Mouse (Mus musculus): ENCODE measurements around the gene Scarb2. TPM values are rescaled to one million over a fixed set of nuclear protein-coding genes. Genes with fewer than 3 reads are reported as not detected.

The Scarb2 gene
- polyA plus RNA-seq, 1 experiment from 2014 or later = 9.1 TPM

DNA sequence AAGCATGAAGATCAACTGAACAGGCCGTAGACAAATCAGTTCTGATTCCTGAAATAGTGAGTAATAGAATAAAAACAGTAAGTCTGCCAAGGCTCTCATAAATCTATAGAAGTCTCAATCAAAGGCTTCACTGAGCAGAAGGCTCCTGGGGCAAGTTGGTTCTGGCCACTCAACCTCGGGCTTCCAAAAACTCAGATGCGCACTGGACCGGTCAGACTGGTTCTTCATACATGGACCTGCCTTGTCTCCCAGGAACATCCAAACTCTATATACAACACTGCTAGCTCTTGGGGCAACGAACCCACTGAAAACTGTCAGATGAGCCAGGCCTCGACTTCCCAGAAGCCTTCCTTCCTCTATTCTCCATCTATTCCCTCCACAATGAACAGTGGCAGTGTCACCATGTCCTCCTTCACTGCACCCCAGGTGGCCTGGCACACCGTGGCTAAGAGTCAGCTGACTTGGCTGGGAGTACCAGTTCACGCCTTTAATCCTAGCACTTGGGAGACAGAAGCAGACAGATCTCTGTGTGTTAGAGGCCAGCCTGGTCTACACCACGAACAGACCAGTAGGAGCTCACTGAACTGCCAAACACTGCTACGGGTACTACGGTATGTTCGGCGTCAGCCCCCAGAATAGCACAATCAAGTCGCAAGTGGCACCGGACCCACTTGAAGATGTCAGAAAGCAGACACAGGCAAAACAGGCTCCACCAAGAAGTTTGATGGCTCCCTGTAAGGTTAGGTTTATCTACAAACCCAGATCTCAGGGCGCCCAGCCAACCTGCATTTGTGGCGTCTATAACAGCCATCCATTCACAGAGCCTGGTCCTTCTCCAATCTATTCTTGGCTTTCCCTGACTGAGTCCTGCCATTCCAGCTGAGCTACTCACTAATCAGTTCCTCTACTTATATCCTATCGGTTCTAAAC, 37.2 kb downstream of the Scarb2 start:
- no peaks in the 10 kb centered on the region for H3K36me3 ChIP-seq (ENCODE audit: insufficient read depth, low read length)
- H3K4me2 ChIP-seq (ENCODE audit: low read length) = no peak overlapping the region
- DNase-seq (ENCODE audit: low spot score) (no peak), ATAC-seq (replicated peaks; ENCODE audit: low FRiP score, low read depth) (no peak)
- no peaks in the 10 kb centered on the region for H3K9me3 ChIP-seq (replicated peaks; ENCODE audit: low read length)
- 87% methylated on average over 18 of the region's 18 CpGs for WGBS
- H3K4me3 ChIP-seq (replicated peaks; ENCODE audit: low read depth, low read length) = no peak overlapping the region
- H3K27ac ChIP-seq = no peak overlapping the region
- TF ChIP-seq CTCF (IDR thresholded peaks at IDR 0.05; ENCODE audit: low read depth) = no peak
- no peak overlapping the region for H3K9ac ChIP-seq (ENCODE audit: low read depth, low read length)
- H3K27me3 ChIP-seq (ENCODE audit: insufficient read depth, low read length) = no peaks in the 10 kb centered on the region
- H3K4me1 ChIP-seq (replicated peaks; ENCODE audit: insufficient read depth, low read length) = no peaks in the 10 kb centered on the region

GRCm38 (mm10) chr5:92468234-92468633, 38.4 kb downstream of the Scarb2 start:
- Histone ChIP-seq H3K36me3 (ENCODE audit: insufficient read depth, low read length) (no peaks in the 10 kb centered on the region), H3K4me2 (ENCODE audit: low read length) (no peak overlapping the region), H3K4me3 (replicated peaks; ENCODE audit: low read depth, low read length) (no peak overlapping the region), H3K9ac (ENCODE audit: low read depth, low read length) (no peak overlapping the region), H3K27me3 (ENCODE audit: insufficient read depth, low read length) (no peaks in the 10 kb centered on the region), H3K27ac (no peak overlapping the region), H3K9me3 (replicated peaks; ENCODE audit: low read length) (no peaks in the 10 kb centered on the region), H3K4me1 (replicated peaks; ENCODE audit: insufficient read depth, low read length) (no peaks in the 10 kb centered on the region)
- no peak for DNase-seq (ENCODE audit: low spot score)
- no peak for ATAC-seq (replicated peaks; ENCODE audit: low FRiP score, low read depth)
- no peak for TF ChIP-seq CTCF (IDR thresholded peaks at IDR 0.05; ENCODE audit: low read depth)
- 80% methylated on average over 6 of the region's 6 CpGs for WGBS

- H3K36me3 ChIP-seq (ENCODE audit: insufficient read depth, low read length) = no peaks in the 10 kb centered on the region
- H3K9me3 ChIP-seq (replicated peaks; ENCODE audit: low read length) = no peaks in the 10 kb centered on the region
- H3K4me1 ChIP-seq (replicated peaks; ENCODE audit: insufficient read depth, low read length) = no peaks in the 10 kb centered on the region
- no peak overlapping the region for H3K9ac ChIP-seq (ENCODE audit: low read depth, low read length)
- TF ChIP-seq CTCF (IDR thresholded peaks at IDR 0.05; ENCODE audit: low read depth) = no peak
- H3K4me2 ChIP-seq (ENCODE audit: low read length) = no peak overlapping the region
- peak; percentile 66 for DNase-seq (ENCODE audit: low spot score)
- no peak overlapping the region for H3K4me3 ChIP-seq (replicated peaks; ENCODE audit: low read depth, low read length)
- 72% methylated on average over 8 of the region's 8 CpGs for WGBS
- H3K27me3 ChIP-seq (ENCODE audit: insufficient read depth, low read length) = no peaks in the 10 kb centered on the region
- no peak for ATAC-seq (replicated peaks; ENCODE audit: low FRiP score, low read depth)
- peak overlapping the region; percentile 52; the same call in 1 of the 2 replicates for H3K27ac ChIP-seq
Observed at GRCm38 (mm10) chr5:92467102-92467766, 39.4 kb downstream of the Scarb2 start.

DNA sequence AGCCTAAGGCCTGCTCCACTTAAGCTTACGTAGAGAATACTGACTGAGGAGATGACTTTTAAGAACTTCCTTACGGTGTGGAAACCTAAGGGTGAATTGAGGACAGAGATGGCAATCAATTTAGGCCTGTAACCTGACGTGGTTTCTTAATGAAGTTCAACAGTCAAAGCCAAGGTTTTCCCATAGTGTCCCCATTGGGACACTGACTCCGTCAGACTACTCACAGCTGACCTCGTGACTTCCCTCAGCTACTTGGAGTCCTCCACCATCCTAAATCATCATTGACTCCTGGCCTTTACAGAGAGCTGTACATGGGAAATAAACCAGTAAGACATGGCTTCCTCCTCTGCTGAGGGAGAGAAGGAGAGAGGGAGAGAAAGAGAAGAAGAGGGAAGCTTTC, 41.1 kb downstream of the Scarb2 start:
- no peaks in the 10 kb centered on the region for H3K9me3 ChIP-seq (replicated peaks; ENCODE audit: low read length)
- no peak overlapping the region for H3K9ac ChIP-seq (ENCODE audit: low read depth, low read length)
- no peak overlapping the region for H3K27ac ChIP-seq
- TF ChIP-seq CTCF (IDR thresholded peaks at IDR 0.05; ENCODE audit: low read depth) = no peak
- H3K27me3 ChIP-seq (ENCODE audit: insufficient read depth, low read length) = no peaks in the 10 kb centered on the region
- no peaks in the 10 kb centered on the region for H3K4me1 ChIP-seq (replicated peaks; ENCODE audit: insufficient read depth, low read length)
- H3K4me3 ChIP-seq (replicated peaks; ENCODE audit: low read depth, low read length) = no peak overlapping the region
- no peak overlapping the region for H3K4me2 ChIP-seq (ENCODE audit: low read length)
- peak; percentile 35 for DNase-seq (ENCODE audit: low spot score)
- ATAC-seq (replicated peaks; ENCODE audit: low FRiP score, low read depth) = no peak
- no peaks in the 10 kb centered on the region for H3K36me3 ChIP-seq (ENCODE audit: insufficient read depth, low read length)
- WGBS = 72% methylated on average over 5 of the region's 5 CpGs

DNA sequence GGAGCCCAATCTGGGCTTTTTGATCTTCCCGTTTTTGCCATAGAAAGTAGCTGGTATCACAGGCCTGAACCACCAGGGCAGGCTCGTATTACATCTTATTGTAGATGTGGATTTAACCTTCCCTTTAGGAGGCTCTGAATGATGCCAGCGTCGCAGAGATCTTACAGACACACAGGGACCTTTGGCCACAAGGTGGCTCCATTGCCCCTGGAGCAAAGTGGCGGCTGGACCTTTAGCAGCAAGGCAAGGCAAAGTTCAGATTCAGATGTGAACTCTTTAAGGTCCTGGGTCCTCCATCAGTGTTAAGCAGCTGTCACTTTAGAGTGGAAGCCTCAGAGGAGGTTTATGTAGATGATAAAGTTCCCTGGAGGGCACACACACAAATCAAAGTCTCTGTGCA, 45.3 kb downstream of the Scarb2 start:
- TF ChIP-seq CTCF (IDR thresholded peaks at IDR 0.05; ENCODE audit: low read depth) = peak; percentile 86
- peak; percentile 72 for DNase-seq (ENCODE audit: low spot score)
- H3K9ac ChIP-seq (ENCODE audit: low read depth, low read length) = no peak overlapping the region
- H3K9me3 ChIP-seq (replicated peaks; ENCODE audit: low read length) = no peaks in the 10 kb centered on the region
- no peak for ATAC-seq (replicated peaks; ENCODE audit: low FRiP score, low read depth)
- WGBS = 15% methylated on average over 5 of the region's 5 CpGs
- H3K4me3 ChIP-seq (replicated peaks; ENCODE audit: low read depth, low read length) = no peak overlapping the region
- H3K4me2 ChIP-seq (ENCODE audit: low read length) = no peak overlapping the region
- H3K27ac ChIP-seq = no peak overlapping the region
- H3K36me3 ChIP-seq (ENCODE audit: insufficient read depth, low read length) = 0 out of 2 replicates have a peak, but pooled peaks cover 4% of the 10 kb centered on the region
- no peaks in the 10 kb centered on the region for H3K27me3 ChIP-seq (ENCODE audit: insufficient read depth, low read length)
- no peaks in the 10 kb centered on the region for H3K4me1 ChIP-seq (replicated peaks; ENCODE audit: insufficient read depth, low read length)

DNA sequence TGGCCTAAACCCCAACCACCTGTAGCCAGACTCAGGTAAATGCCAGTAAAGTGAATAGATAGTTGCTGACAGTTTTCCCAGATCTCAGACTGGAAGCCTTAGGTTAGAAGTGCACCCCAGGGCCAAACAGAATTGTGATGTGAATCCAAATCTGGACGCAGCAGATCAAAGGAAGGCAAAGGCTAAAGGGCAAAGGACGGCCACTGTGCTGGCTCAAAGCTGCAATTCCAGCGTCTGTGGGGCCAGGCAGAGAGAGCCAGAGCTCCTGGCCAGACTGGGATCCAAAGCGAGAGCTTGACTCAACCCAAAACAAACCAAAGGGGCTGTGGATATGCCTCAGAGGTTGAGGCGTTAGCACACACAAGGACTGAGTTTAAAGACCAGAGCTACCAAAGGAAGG, 47.9 kb downstream of the Scarb2 start:
- no peak overlapping the region for H3K27ac ChIP-seq
- H3K27me3 ChIP-seq (ENCODE audit: insufficient read depth, low read length) = no peaks in the 10 kb centered on the region
- 44% methylated on average over 5 of the region's 5 CpGs for WGBS
- DNase-seq (ENCODE audit: low spot score) (no peak), ATAC-seq (replicated peaks; ENCODE audit: low FRiP score, low read depth) (no peak)
- no peaks in the 10 kb centered on the region for H3K4me1 ChIP-seq (replicated peaks; ENCODE audit: insufficient read depth, low read length)
- 0 out of 2 replicates have a peak, but pooled peaks cover 6% of the 10 kb centered on the region for H3K36me3 ChIP-seq (ENCODE audit: insufficient read depth, low read length)
- no peak overlapping the region for H3K9ac ChIP-seq (ENCODE audit: low read depth, low read length)
- H3K4me3 ChIP-seq (replicated peaks; ENCODE audit: low read depth, low read length) = no peak overlapping the region
- no peak overlapping the region for H3K4me2 ChIP-seq (ENCODE audit: low read length)
- no peak for TF ChIP-seq CTCF (IDR thresholded peaks at IDR 0.05; ENCODE audit: low read depth)
- H3K9me3 ChIP-seq (replicated peaks; ENCODE audit: low read length) = no peaks in the 10 kb centered on the region
